Mouse (Mus musculus) kidney, embryonic 16.5 days (tissue): ENCODE measurements around the gene Jhy. TPM values are rescaled to one million over a fixed set of nuclear protein-coding genes. Genes with fewer than 3 reads are reported as not detected.

ENCODE experiments used
- ATAC-seq: fragments of 200-750 bp; cut with Nextera tagmentation; 2 replicates; pipeline ENCODE4 v1.8.0; 2017; ENCODE audit warnings: moderate TSS enrichment; ENCODE audit not compliant: low FRiP score, low TSS enrichment
- H3K27ac ChIP-seq: fragments of 300-500 bp; sonication (generic); 2 replicates; pipeline ENCODE4 v1.5.1; 2014; ENCODE audit warnings: low read length
- H3K27me3 ChIP-seq: fragments of 300-500 bp; sonication (generic); 2 replicates; pipeline ENCODE4 v1.6.1; 2014; ENCODE audit warnings: low read length, control low read depth, mixed read lengths; ENCODE audit not compliant: insufficient read depth
- H3K36me3 ChIP-seq: fragments of 300-500 bp; sonication (generic); 2 replicates; pipeline ENCODE4 v1.6.1; 2014; ENCODE audit warnings: low read length, control low read depth, mixed read lengths; ENCODE audit not compliant: insufficient read depth
- H3K4me1 ChIP-seq: fragments of 300-500 bp; sonication (generic); 2 replicates; pipeline ENCODE4 v1.6.1; 2014; ENCODE audit warnings: low read length, control low read depth, mixed read lengths; ENCODE audit not compliant: insufficient read depth
- H3K4me2 ChIP-seq: fragments of 300-500 bp; sonication (generic); replicated peaks from 2 replicates; pipeline ENCODE4 v1.6.1; 2014; ENCODE audit warnings: low read depth, low read length
- H3K4me3 ChIP-seq: fragments of 300-500 bp; sonication (generic); 2 replicates; pipeline ENCODE4 v1.5.1; 2014; ENCODE audit warnings: mild to moderate bottlenecking, low read length
- H3K9ac ChIP-seq: fragments of 300-500 bp; sonication (generic); replicated peaks from 2 replicates; pipeline ENCODE4 v1.6.1; 2014; ENCODE audit warnings: low read length
- H3K9me3 ChIP-seq: fragments of 300-500 bp; sonication (generic); 2 replicates; pipeline ENCODE4 v1.6.1; 2016; ENCODE audit warnings: low read length, control low read depth
- WGBS: fragments of 180-500 bp; shearing (Covaris S2); extraction: QIAGEN DNeasy Blood & Tissue Kit; methylation state at CpG from one replicate; pipeline ENCODE4 v1.1.7; 2014; 5-methylcytosine and 5-hydroxymethylcytosine counted together
- polyA plus RNA-seq: library from polyadenylated mRNA; unstranded; fragments of >200 nt; fragmentation: Nextera tagmentation; extraction: Ambion mirVana; gene quantifications from 2 replicates; pipeline ENCODE4 v1.2.1, GENCODE M21; 2015

Gene Jhy
- polyA plus RNA-seq, 1 experiment from 2014 or later, result 0.07 TPM

DNA sequence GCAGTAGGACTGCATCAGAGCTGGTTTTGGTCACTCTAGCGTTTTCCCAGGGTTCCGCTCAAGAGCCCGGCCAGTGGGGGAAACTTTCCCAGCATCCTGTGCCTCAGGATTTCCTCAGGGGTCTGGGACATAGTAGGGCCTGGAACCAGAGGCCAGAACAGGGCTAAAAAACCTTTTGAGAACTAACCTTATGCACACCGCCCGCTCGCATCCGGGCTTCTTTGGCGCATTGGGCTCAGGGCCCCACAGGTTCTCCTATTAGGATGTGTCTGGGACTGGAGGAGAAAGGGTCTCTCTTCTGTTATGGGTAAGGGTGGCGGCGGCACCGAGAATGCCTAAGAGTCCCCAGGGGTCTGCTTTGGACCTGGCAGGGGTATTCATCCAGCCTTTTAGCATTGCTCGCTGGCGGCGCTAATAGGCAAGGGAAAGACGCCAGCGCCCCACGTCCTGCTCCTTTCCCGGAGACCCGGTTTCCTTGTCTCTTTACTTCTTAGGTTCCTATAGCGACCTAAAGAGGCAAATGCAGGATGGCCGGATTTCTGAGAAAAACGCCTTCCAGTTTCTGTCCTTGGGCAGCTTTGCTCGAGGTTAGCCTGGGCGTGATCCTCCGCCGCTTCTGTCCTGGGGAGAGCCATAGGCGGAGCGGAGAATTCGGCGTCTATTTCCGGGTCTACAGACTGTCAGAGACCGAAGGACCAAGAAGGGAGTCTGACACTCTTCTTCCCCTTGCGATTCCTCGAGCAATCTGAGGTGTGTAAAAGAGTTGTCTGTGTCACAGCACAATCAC, 92.4 kb downstream of the Jhy start:
- H3K9ac ChIP-seq, result no peak overlapping the region
- 0 out of 2 replicates have a peak overlapping the region, but pooled peaks have one; percentile 6 for H3K4me3 ChIP-seq
- ATAC-seq, result no peak
- no peaks in the 10 kb centered on the region for H3K36me3 ChIP-seq
- 1% methylated on average over 34 of the region's 34 CpGs for WGBS
- H3K4me2 ChIP-seq, result peak overlapping the region; percentile 29; the same call in 1 of the 2 replicates
- H3K4me1 ChIP-seq, result peaks cover 7% of the 10 kb centered on the region; the same call in 1 of the 2 replicates
- peaks cover 82% of the 10 kb centered on the region for H3K27me3 ChIP-seq
- no peaks in the 10 kb centered on the region for H3K9me3 ChIP-seq
- H3K27ac ChIP-seq, result no peak overlapping the region

DNA sequence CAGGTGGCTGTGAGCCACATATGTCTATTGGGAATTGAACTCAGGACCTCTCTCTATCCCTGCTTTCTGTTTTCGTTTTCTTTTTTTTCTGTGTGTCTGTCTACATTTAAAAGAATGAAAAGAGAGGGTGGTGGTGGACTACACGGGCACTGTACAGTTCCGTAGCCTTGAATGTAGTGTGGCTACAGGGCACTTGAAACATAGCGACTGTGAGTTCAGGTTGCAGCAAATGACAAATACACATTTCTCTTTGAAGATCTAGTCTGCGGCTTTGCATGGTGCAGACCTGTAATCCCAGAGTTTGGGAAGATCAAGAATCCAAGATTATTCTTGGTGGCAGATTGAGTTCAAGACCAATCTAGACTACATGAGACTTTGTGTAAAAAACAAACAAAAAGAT, 93.6 kb downstream of the Jhy start:
- no peak for ATAC-seq
- no peaks in the 10 kb centered on the region for H3K9me3 ChIP-seq
- no peaks in the 10 kb centered on the region for H3K36me3 ChIP-seq
- no peak overlapping the region for H3K9ac ChIP-seq
- H3K27me3 ChIP-seq, result peaks cover 71% of the 10 kb centered on the region
- no peak overlapping the region for H3K4me2 ChIP-seq
- 82% methylated on average over 5 of the region's 5 CpGs for WGBS
- peaks cover 7% of the 10 kb centered on the region; the same call in 1 of the 2 replicates for H3K4me1 ChIP-seq
- H3K4me3 ChIP-seq, result no peak overlapping the region
- no peak overlapping the region for H3K27ac ChIP-seq

DNA sequence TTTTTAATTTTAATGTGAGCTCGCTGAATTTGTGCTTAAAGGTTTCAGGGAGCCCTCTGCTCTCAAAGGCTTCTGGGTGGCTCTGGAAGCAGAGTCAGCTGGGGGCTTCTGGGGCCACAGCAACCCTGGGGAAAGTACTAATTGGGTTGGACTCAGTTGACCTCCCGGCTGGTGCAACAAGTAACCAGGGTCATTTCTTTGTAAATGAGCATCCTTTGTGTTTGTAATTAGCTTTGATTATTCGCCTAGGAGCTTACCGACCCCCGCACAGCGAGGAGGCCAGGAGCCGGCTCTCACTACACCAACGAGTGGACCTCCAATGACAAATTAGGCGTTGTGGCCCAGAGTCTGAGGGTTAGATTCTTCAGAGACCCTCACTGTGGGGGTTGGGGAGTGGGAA, 104.7 kb downstream of the Jhy start:
- 11% methylated on average over 9 of the region's 9 CpGs for WGBS
- no peak for ATAC-seq
- no peak overlapping the region for H3K9ac ChIP-seq
- H3K27me3 ChIP-seq, result peaks cover 36% of the 10 kb centered on the region
- no peak overlapping the region for H3K27ac ChIP-seq
- 0 out of 2 replicates have a peak, but pooled peaks cover 4% of the 10 kb centered on the region for H3K4me1 ChIP-seq
- peak overlapping the region; percentile 39 for H3K4me3 ChIP-seq
- H3K36me3 ChIP-seq, result no peaks in the 10 kb centered on the region
- peak overlapping the region; percentile 55 for H3K4me2 ChIP-seq
- H3K9me3 ChIP-seq, result no peaks in the 10 kb centered on the region

- peak overlapping the region; percentile 55 for H3K4me2 ChIP-seq
- H3K4me1 ChIP-seq, result 0 out of 2 replicates have a peak, but pooled peaks cover 4% of the 10 kb centered on the region
- H3K9ac ChIP-seq, result 0 out of 2 replicates have a peak overlapping the region, but pooled peaks have one; percentile 43
- no peaks in the 10 kb centered on the region for H3K9me3 ChIP-seq
- H3K4me3 ChIP-seq, result peak overlapping the region; percentile 39
- no peak overlapping the region for H3K27ac ChIP-seq
- no peak for ATAC-seq
- H3K27me3 ChIP-seq, result peaks cover 36% of the 10 kb centered on the region
- H3K36me3 ChIP-seq, result no peaks in the 10 kb centered on the region
- 9% methylated on average over 21 of the region's 21 CpGs for WGBS
Observed at GRCm38 (mm10) chr9:40858461-40859160, 105.3 kb downstream of the Jhy start.

DNA sequence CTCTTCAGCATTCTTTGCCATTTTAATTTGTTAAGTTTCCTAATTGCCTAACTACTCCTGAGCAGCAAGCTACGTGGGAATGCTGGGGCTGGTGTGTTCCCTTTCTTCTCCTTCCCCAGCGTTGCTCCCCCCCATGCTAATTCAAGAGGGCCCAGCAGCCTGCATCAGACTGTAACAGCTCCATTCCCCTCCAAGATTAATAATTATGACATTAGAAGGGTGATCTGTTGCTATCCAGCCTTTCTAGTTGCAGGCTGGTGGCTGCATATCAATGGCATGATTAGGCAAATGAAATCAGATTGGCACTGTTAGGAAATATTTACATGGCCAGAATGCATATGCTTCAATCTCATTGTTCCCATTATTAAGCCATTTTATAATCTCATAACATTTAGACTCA, 112.4 kb downstream of the Jhy start:
- Histone ChIP-seq H3K9me3 (no peaks in the 10 kb centered on the region), H3K4me1 (no peaks in the 10 kb centered on the region), H3K36me3 (no peaks in the 10 kb centered on the region), H3K9ac (no peak overlapping the region), H3K27ac (no peak overlapping the region), H3K27me3 (peaks cover 11% of the 10 kb centered on the region; the same call in 1 of the 2 replicates), H3K4me2 (no peak overlapping the region), H3K4me3 (no peak overlapping the region)
- WGBS, result 44% methylated on average over 2 of the region's 2 CpGs
- ATAC-seq, result no peak

Other genes starting within 250 kb of the Jhy start
- gene Hspa8, start 163.1 kb downstream of the Jhy start, polyA plus RNA-seq, result 2,859 and 3,187 TPM in 2 replicates
- gene Bsx, start 90.0 kb downstream of the Jhy start, polyA plus RNA-seq, result not detected in 2 replicates
- gene Crtam, start 40.5 kb upstream of the Jhy start, polyA plus RNA-seq, result 0.27 and 0.32 TPM in 2 replicates
- gene Ubash3b, start 197.6 kb upstream of the Jhy start, polyA plus RNA-seq, result 6.8 and 7.5 TPM in 2 replicates